Mouse (Mus musculus) hematopoietic stem cell, adult 5-6 weeks (primary cell): ENCODE results near the gene Selp. TPM values are rescaled to one million over a fixed set of nuclear protein-coding genes. Genes with fewer than 3 reads are reported as not detected.

Experiments used
- ATAC-seq, 2 experiments: fragments of 125-278 bp in 1 of 2; replicated peaks in 1 of 2; 2 replicates each; pipeline ENCODE4 v1.8.0; 2016 to 2017; ENCODE audit warnings: inconsistent platforms in 2 of 2, mild to moderate bottlenecking in 2 of 2, moderate number of reproducible peaks in 2 of 2, low read depth in 1 of 2, moderate TSS enrichment in 1 of 2; ENCODE audit not compliant: low FRiP score in 2 of 2, poor library complexity in 2 of 2, severe bottlenecking in 2 of 2, insufficient read depth in 1 of 2, low TSS enrichment in 1 of 2
- total RNA-seq: library from RNA; stranded (forward); fragments of 172-1452, 232-1000 nt; gene quantifications from 2 replicates; pipeline ENCODE4 v1.2.3, GENCODE M21; 2017

The Selp gene
- total RNA-seq, 1 experiment from 2014 or later = 5.0 TPM

- ATAC-seq = peak; percentile 46 to 82; a peak in 3 of 4 replicates
These were observed 5.3 kb upstream of the Selp start for GRCm38 (mm10) chr1:164109763-164110162.

GRCm38 (mm10) chr1:164110591-164111329, 4.3 kb upstream of the Selp start:
- ATAC-seq = no peak

- ATAC-seq = no peak
These were observed 784 bp upstream of the Selp start for GRCm38 (mm10) chr1:164114280-164114679.

- ATAC-seq = no peak
These were observed 583 bp downstream of the Selp start for GRCm38 (mm10) chr1:164115647-164116046.

- no peak for ATAC-seq
These were observed 2.8 kb downstream of the Selp start for GRCm38 (mm10) chr1:164117869-164118268.

GRCm38 (mm10) chr1:164119892-164120776, 5.1 kb downstream of the Selp start:
- no peak for ATAC-seq

GRCm38 (mm10) chr1:164120777-164121158, 5.7 kb downstream of the Selp start:
- ATAC-seq = no peak

- no peak for ATAC-seq
These were observed 8.8 kb downstream of the Selp start for GRCm38 (mm10) chr1:164123836-164124235.

- ATAC-seq = no peak
These were observed 14.9 kb downstream of the Selp start for GRCm38 (mm10) chr1:164130013-164130412.

GRCm38 (mm10) chr1:164132609-164133008, 17.5 kb downstream of the Selp start:
- no peak for ATAC-seq

GRCm38 (mm10) chr1:164134101-164134500, 19.0 kb downstream of the Selp start:
- no peak for ATAC-seq

GRCm38 (mm10) chr1:164135360-164135759, 20.3 kb downstream of the Selp start:
- ATAC-seq = peak; percentile 92 to 93

- peak; percentile 62 for ATAC-seq
These were observed 20.9 kb downstream of the Selp start for GRCm38 (mm10) chr1:164135960-164136359.

GRCm38 (mm10) chr1:164136636-164137035, 21.6 kb downstream of the Selp start:
- no peak for ATAC-seq

- peak; percentile 34 to 44; a peak in 3 of 4 replicates for ATAC-seq
These were observed 23.5 kb downstream of the Selp start for GRCm38 (mm10) chr1:164138365-164139130.

- no peak for ATAC-seq
These were observed 24.4 kb downstream of the Selp start for GRCm38 (mm10) chr1:164139464-164139863.

- ATAC-seq = peak; percentile 37 to 47; a peak in 2 of 4 replicates
These were observed 34.0 kb downstream of the Selp start for GRCm38 (mm10) chr1:164149083-164149482.
